Mouse (Mus musculus) small intestine, adult 10 weeks (tissue): ENCODE measurements around the gene Gm45785. TPM values are rescaled to one million over a fixed set of nuclear protein-coding genes. Genes with fewer than 3 reads are reported as not detected.

Experiments
- polyA plus RNA-seq: library from polyadenylated mRNA; stranded (reverse); fragments of 350-450 nt; fragmentation: Illumina TruSeq; extraction: RNeasy Lipid Tissue Mini Kit (QIAGEN cat#74804); gene quantifications from one replicate; pipeline ENCODE4 v1.2.3, GENCODE M21; 2014; ENCODE audit warnings: low replicate concordance

The Gm45785 gene
- polyA plus RNA-seq, result not detected

DNA sequence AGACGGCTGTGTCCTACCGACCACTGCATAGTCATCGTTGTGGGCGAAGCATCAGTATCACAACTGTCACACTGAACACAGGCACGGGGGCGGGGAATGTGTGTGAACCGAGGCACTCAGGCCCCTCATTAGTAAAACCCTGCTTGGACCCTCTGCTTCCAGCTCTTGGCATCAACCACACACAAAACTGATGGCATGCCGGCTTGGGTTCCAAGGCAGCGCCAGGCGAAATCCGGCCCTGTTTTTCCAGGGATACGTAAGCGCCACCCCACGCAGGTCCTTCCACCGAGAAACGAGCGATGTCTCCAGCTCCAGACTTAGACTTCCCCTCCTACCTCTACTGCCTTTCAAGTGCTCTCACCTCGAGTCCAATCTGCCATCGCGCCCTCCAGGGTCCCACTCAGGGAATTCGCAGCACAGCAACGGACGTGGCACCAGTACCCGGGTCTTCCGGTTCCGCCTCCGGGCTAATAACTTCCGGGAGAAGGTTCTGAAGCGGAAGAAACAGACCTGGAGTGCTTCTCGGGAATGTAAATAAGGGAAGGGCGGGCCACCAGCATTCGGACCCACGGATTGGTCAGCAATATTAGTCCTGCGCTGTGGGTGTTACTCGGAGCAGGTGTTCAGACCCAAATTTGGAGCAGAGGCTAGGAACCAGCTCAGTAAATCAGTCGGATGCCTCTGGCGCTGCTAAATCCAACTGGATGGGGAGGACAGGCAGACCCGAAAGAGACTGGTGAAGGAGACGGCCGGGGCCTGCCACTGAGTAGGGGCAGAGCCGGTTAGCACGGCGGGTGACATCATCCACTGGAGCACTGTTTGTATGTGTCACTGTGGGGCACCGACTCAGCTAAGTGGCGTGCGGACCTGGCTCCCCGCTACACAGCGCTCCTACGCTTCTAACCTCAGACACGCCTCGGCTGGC is at the start of gene Gm45785:
Gene Gm45785, minus strand, starts transcription at position 472 of the 925 bp plus-strand sequence.

GRCm38 (mm10) chr7:140900220-140900619 is 44.1 kb upstream of the Gm45785 start, which contains the start of gene Cox8b:
Cox8b (minus strand) TSS chr7:140900446.

GRCm38 (mm10) chr7:140881696-140882468 is 25.8 kb upstream of the Gm45785 start, which contains the start of the genes Psmd13 and Sirt3:
Psmd13 (plus strand) TSS chr7:140881968.
Sirt3 (minus strand) TSS chr7:140882309.

DNA sequence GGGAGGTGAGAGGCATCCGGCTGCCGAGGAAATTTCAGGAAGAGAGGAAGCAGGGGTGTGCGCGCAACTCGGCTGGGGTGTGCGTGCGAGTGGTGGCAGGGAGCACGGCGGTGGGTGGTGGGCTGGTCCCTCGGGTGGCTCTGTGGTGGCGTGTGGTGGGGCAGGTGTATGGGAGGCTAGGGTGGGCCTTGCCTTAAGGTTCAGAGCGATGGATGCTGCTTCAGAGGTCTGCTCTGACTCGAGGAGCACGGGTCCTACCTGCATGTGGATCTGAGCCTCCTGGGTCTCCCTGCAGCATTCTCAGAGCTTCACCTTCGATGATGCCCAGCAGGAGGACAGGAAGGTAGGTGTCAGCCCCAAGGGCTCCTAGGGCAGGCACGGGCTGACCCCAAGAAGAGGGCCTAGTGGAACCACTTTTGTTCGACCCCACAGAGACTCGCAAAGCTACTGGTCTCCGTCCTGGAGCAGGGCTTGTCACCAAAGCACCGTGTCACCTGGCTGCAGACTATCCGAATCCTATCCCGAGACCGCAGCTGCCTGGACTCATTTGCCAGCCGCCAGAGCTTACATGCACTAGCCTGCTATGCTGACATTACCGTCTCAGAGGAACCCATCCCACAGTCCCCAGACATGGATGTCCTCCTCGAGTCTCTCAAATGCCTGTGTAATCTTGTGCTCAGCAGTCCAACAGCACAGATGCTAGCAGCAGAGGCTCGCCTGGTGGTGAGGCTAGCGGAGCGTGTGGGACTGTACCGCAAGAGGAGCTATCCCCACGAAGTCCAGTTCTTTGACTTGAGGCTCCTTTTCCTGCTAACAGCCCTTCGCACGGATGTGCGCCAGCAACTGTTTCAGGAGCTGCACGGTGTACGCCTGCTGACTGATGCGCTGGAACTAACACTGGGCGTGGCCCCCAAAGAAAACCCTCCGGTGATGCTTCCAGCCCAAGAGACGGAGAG is 1.7 kb upstream of the Gm45785 start, which contains the start of gene Bet1l:
Gene Bet1l, minus strand, starts transcription at position 28 of the 956 bp plus-strand sequence.

GRCm38 (mm10) chr7:140856785-140857549 is 836 bp upstream of the Gm45785 start, which contains the start of gene Ric8a:
Ric8a (plus strand) TSS chr7:140856957.

GRCm38 (mm10) chr7:140847755-140848580 is 8.2 kb downstream of the Gm45785 start, which contains the start of gene Odf3:
Odf3 (plus strand) TSS chr7:140847805.

DNA sequence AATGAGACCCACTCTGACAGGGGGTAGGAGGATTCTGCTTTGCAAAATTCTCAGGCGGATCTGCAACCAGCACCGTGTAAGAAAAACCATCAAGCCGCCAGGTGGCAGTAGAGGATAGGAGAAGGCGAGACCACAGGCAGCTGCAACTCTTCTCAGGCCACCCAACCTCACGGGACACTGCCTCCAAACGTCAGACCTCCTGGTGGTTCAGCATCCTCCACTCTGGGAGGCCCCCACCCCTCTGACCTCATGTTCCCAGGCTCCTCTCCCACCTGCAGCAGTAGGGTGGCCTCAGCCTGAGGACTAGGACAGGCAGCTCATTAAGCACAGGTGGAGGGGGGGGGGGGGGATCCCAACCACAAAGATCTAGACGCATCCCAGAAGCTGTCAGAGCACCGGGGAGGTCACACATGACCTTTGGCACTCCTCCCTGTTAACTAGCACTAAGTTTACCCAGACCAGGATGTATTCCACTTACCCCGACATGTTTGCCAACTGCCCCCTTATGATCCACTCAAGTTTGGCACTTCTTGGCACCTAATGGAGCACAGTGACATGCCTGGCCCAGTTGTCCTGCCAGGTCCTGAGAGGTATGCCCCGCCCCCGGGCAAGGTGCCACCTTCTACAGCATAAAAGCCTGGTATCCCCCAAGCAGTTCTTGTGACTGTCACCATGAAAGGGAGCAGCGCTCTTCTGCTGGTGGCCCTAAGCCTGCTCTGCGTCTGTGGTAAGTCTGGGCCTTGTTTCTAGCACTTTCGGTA is 11.0 kb downstream of the Gm45785 start, which contains the start of gene Scgb1c1:
Gene Scgb1c1, plus strand, starts transcription at position 643 of the 761 bp plus-strand sequence.

DNA sequence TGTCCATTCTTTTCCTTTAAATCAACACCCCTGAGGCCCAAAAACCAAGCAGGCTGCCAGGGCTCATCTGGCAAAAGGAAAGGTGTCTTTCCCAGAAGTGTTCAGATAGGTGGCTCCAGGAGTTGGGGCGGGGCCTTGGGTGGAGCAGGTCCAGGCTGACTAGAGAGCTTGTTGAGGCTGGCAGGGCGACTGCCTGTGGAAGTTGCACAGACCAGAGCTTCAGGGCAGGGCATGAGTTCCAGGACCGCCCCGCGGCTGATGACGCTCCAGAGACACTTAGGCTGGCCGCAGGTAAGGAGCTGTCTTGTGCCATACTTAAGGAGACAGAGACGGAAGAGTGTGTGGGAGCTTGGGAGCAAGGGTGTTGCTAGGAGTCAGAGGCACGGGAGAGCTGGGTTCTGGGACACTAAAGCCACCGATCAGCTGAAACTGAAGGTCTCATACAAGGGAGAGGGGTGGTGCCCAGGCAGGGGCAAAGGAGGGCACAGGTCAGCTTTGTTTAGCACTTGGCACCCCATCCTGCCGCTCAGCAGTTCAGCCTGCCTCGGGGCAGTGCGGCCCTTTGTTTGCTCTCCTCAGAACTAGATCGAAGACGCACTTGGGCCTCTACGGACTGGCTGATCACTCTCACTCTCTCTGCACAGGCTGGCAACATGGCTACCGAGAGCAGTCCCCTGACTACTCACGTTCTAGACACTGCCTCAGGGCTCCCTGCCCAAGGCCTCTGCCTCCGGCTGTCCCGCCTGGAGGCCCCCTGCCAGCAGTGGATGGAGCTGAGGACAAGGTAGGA is 21.0 kb downstream of the Gm45785 start, which contains the start of gene Urah:
Gene Urah, plus strand, starts transcription at position 51 of the 790 bp plus-strand sequence.

DNA sequence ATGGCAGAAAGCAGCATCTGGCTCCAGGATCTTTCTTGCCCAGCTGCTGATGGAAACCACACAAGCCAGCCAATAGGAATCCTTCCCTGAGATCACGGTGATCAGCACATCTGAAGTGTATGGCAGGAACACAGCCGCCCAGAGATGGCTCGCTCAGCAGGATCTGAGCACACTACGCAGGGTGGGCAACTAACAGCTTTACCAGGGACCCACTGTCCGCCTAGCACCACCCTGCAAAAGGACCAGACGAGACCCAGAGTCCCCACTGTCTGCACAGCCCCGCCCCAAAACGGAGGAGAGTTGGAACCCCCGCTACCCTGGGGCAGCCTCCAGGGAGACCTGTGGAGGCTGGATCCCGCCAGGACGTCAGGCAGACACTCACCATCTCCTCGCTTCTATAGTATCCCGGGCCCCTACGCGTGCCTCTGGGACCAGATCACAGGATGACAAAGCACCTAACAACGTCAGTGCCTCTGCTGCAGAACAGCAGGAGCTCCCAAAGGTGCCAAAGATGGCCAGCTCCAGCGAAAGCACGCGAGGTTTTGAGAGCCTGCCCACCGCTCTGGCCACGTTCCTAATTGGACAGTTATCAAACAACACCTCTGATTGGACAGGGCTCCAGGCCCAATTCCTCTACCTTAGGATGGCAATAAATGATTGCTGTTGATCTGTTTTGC is 34.3 kb downstream of the Gm45785 start, which contains the start of gene Zfp941:
Gene Zfp941, minus strand, starts transcription at position 526 of the 677 bp plus-strand sequence.

GRCm38 (mm10) chr7:140787406-140788052 is 68.6 kb downstream of the Gm45785 start, which contains the start of gene Syce1:
Syce1 (minus strand) TSS chr7:140787852.

Other genes with a start within 250 kb of the Gm45785 start
- not detected for gene Olfr61, start 227.4 kb downstream of the Gm45785 start, polyA plus RNA-seq
- gene Olfr53, start 209.9 kb downstream of the Gm45785 start, polyA plus RNA-seq, result not detected
- not detected for gene Olfr539, start 196.4 kb downstream of the Gm45785 start, polyA plus RNA-seq
- gene Olfr45, start 174.4 kb downstream of the Gm45785 start, polyA plus RNA-seq, result not detected
- not detected for gene Olfr541, start 159.1 kb downstream of the Gm45785 start, polyA plus RNA-seq
- gene Cyp2e1, start 92.6 kb downstream of the Gm45785 start, polyA plus RNA-seq, result 17.1 TPM
- not detected for gene Syce1, start 68.5 kb downstream of the Gm45785 start, polyA plus RNA-seq
- 0.48 TPM for gene Zfp941, start 34.2 kb downstream of the Gm45785 start, polyA plus RNA-seq
- gene Urah, start 21.3 kb downstream of the Gm45785 start, polyA plus RNA-seq, result 11.9 TPM
- not detected for gene Scgb1c1, start 10.8 kb downstream of the Gm45785 start, polyA plus RNA-seq
- not detected for gene Odf3, start 8.5 kb downstream of the Gm45785 start, polyA plus RNA-seq
- gene Ric8a, start 626 bp upstream of the Gm45785 start, polyA plus RNA-seq, result 3.7 TPM
- gene Bet1l, start 1.2 kb upstream of the Gm45785 start, polyA plus RNA-seq, result 0.78 TPM
- gene Psmd13, start 25.6 kb upstream of the Gm45785 start, polyA plus RNA-seq, result 132 TPM
- 3.8 TPM for gene Sirt3, start 26.0 kb upstream of the Gm45785 start, polyA plus RNA-seq
- not detected for gene Cox8b, start 44.1 kb upstream of the Gm45785 start, polyA plus RNA-seq
- gene Nlrp6, start 64.6 kb upstream of the Gm45785 start, polyA plus RNA-seq, result 23.8 TPM
- 0.30 TPM for gene Pgghg, start 85.1 kb upstream of the Gm45785 start, polyA plus RNA-seq
- not detected for gene Ifitm5, start 94.0 kb upstream of the Gm45785 start, polyA plus RNA-seq
- not detected for gene Gm45717, start 99.6 kb upstream of the Gm45785 start, polyA plus RNA-seq
- 37.5 TPM for gene Ifitm2, start 99.7 kb upstream of the Gm45785 start, polyA plus RNA-seq
- 3.0 TPM for gene Ifitm1, start 110.9 kb upstream of the Gm45785 start, polyA plus RNA-seq
- gene Ifitm3, start 154.4 kb upstream of the Gm45785 start, polyA plus RNA-seq, result 4.3 TPM
- gene Ifitm6, start 161.6 kb upstream of the Gm45785 start, polyA plus RNA-seq, result 5.2 TPM
- not detected for gene Gm17387, start 172.8 kb upstream of the Gm45785 start, polyA plus RNA-seq
- 0.45 TPM for gene B4galnt4, start 204.8 kb upstream of the Gm45785 start, polyA plus RNA-seq
- gene Pkp3, start 221.9 kb upstream of the Gm45785 start, polyA plus RNA-seq, result 0.74 TPM
- 1.6 TPM for gene Sigirr, start 244.2 kb upstream of the Gm45785 start, polyA plus RNA-seq